Mouse (Mus musculus): ENCODE results near the gene Zfp329. TPM values are rescaled to one million over a fixed set of nuclear protein-coding genes. Genes with fewer than 3 reads are reported as not detected.
A peak's percentile ranks its signal among the peaks of the same experiment; 100 is the strongest.

Zfp329 gene
- polyA plus RNA-seq (2015; fragmentation: Nextera tagmentation; extraction: Ambion mirVana) = 32.6 and 33.9 TPM in 2 replicates

DNA sequence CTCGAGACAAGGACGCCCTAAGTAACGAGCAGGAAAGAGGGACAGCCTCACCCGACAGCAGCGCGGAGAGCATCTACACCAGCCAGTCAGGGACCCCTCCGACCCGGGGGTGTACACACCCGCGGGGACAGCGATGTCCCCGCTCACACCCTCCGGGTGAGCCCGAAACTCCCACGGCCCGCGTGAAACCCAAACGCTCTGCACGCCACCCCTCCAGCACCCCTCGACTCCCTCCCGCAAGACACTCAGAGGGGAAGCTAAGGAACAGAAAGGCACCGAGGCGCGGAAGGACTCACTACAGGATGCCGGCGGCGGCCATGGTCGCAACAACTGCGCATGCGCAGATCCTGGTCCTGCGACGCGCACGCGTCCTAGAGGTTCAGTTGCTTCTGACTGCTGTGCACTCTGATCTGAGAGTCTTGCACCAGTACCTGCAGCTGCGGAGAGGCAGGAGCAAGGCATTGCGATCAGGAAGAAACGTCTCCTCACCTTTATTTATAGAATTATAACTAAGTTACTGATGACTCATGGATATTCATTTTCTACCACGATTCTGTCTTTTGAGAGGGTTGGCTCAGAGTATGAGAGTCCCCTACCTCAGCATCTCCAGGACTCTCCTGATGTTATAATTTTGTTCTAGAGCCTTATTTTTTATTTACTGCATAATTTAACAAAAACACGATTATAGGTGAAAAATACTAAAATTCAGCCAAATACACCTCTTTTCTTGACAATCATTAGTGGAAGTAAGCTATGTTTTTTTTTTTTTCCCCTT, at the start of gene Zfp329:
Gene Zfp329 (minus strand): TSS at position 338 of the 775 bp plus-strand sequence.
- H3K4me2 ChIP-seq (ENCODE audit: low read length) = peak within 1 kb of the TSS; percentile 80
- H3K27ac ChIP-seq (ENCODE audit: low read length) = peak within 1 kb of the TSS; percentile 92
- H3K27me3 ChIP-seq (ENCODE audit: control insufficient read depth, insufficient read depth, low read depth, low read length) = no peaks in the 10 kb centered on the region
- under 1% methylated on average over 40 of the region's 40 CpGs for WGBS
- peak within 1 kb of the TSS; percentile 79 for H3K4me3 ChIP-seq (ENCODE audit: low read depth, low read length)
- H3K9me3 ChIP-seq (replicated peaks; ENCODE audit: control insufficient read depth, low read length, poor library complexity, severe bottlenecking) = peaks cover 20% of the 10 kb centered on the region
- H3K4me1 ChIP-seq (ENCODE audit: control insufficient read depth, insufficient read depth, low read length) = peaks cover 9% of the 10 kb centered on the region
- H3K36me3 ChIP-seq (ENCODE audit: control insufficient read depth, insufficient read depth, low read length) = peaks cover 16% of the 10 kb centered on the region
- peak; percentile 95 for ATAC-seq
- H3K9ac ChIP-seq (ENCODE audit: low read depth, low read length) = peak within 1 kb of the TSS; percentile 92

DNA sequence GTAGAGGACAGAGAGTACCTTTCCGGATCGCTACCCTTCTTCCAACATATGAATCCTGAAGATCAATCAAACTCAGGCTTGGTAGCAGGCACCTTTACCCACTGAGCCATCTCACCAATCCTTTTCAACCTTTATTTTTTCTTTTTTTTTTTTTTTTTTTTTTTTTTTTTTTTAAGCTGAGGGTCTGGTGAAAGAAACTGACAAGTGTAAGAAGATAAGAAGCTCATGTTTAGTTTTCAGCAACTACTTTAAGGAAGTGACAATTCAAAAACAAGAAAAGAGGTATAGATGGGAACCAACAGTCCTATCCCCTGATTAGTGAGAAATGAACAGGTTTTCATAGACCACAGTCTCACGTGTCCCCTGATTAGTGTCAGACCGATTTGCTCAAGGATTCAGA, 17.1 kb upstream of the Zfp329 start:
- H3K27ac ChIP-seq (ENCODE audit: low read length) = no peak overlapping the region
- H3K4me1 ChIP-seq (ENCODE audit: control insufficient read depth, insufficient read depth, low read length) = peaks cover 4% of the 10 kb centered on the region; the same call in 1 of the 2 replicates
- H3K9me3 ChIP-seq (replicated peaks; ENCODE audit: control insufficient read depth, low read length, poor library complexity, severe bottlenecking) = peaks cover 13% of the 10 kb centered on the region
- H3K9ac ChIP-seq (ENCODE audit: low read depth, low read length) = no peak overlapping the region
- H3K27me3 ChIP-seq (ENCODE audit: control insufficient read depth, insufficient read depth, low read depth, low read length) = no peaks in the 10 kb centered on the region
- no peak for ATAC-seq
- peaks cover 36% of the 10 kb centered on the region for H3K36me3 ChIP-seq (ENCODE audit: control insufficient read depth, insufficient read depth, low read length)
- H3K4me2 ChIP-seq (ENCODE audit: low read length) = peak overlapping the region; percentile 74
- peak overlapping the region; percentile 65 for H3K4me3 ChIP-seq (ENCODE audit: low read depth, low read length)
- WGBS = 100% methylated on average over 4 of the region's 4 CpGs

DNA sequence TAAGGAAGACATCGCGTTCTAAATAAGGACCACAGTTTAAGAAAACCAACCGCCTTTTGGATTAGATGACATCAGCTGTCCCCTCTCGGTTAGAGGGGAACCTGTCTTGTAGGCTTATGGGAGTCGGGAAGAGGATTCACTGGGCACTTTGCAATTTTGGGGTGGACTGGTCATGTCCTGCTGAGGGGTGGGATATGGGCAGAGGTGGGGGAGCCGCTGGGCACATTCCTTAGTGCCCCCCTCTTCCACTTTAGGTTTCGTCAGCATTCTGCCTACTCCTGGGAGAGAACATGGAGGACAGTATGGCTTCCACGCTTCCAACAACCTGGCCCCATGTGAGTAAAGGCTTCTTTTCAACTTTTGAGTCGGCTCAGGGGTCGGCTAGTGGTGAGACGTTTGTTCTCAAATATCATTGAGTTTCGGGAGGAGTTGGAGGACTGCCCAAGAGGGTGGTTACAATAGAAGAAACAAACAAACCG, 16.6 kb upstream of the Zfp329 start:
- peak overlapping the region; percentile 74 for H3K4me2 ChIP-seq (ENCODE audit: low read length)
- peak overlapping the region; percentile 71 for H3K9ac ChIP-seq (ENCODE audit: low read depth, low read length)
- peaks cover 31% of the 10 kb centered on the region for H3K36me3 ChIP-seq (ENCODE audit: control insufficient read depth, insufficient read depth, low read length)
- no peaks in the 10 kb centered on the region for H3K27me3 ChIP-seq (ENCODE audit: control insufficient read depth, insufficient read depth, low read depth, low read length)
- peak overlapping the region; percentile 62 for H3K27ac ChIP-seq (ENCODE audit: low read length)
- H3K4me1 ChIP-seq (ENCODE audit: control insufficient read depth, insufficient read depth, low read length) = peaks cover 4% of the 10 kb centered on the region; the same call in 1 of the 2 replicates
- ATAC-seq = peak; percentile 59
- WGBS = 43% methylated on average over 13 of the region's 13 CpGs
- peaks cover 9% of the 10 kb centered on the region for H3K9me3 ChIP-seq (replicated peaks; ENCODE audit: control insufficient read depth, low read length, poor library complexity, severe bottlenecking)
- H3K4me3 ChIP-seq (ENCODE audit: low read depth, low read length) = peak overlapping the region; percentile 65

DNA sequence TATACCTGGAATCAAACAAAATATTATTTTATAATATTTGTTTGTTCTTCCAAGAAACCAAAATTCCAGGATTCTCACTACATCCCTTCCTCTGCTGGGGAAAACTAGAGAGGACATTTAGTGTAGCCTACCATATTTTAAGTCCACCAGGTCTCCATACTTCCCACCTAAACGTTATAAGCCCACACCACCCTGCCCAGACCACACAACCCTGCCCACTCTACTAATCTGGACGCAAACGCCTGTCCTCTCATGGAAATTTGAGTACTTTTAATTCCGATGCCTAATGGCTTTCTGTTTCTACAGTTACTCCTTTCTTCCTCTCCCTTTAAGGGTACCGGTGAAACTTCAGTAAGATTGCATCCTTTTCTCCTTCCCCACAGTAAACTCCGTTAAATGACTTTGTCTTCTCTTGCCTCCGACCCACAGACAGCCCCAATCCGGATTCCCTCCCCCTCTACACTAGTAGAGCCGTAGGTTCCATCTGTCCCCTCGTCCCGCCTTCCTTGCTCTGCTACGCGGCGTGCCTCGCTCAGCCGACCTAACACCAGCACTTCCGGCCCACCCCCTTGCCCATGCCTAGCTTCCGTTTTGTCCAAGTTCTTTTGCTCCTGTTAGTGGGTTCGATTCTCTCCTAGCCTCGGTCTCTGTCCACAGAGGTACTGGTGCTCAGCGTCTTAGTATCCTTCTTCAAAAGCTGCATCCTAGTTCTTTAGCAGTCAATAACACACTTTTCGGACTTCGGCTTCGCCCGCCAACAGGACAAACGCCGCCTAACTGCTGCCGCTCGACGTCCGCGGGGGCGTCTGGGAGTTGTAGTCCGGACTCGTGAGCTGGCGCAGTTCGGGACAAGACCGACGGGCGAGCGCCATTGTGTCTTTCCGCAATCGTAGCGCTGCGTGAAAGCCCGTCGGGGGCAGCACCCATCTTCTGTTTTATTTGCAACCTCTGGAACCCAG, 15.8 kb upstream of the Zfp329 start, which contains the start of gene Zfp110:
Gene Zfp110 (plus strand): TSS at position 600 of the 959 bp plus-strand sequence.
- Histone ChIP-seq H3K4me2 (ENCODE audit: low read length) (peak within 1 kb of the TSS; percentile 74), H3K9me3 (replicated peaks; ENCODE audit: control insufficient read depth, low read length, poor library complexity, severe bottlenecking) (peaks cover 3% of the 10 kb centered on the region), H3K27ac (ENCODE audit: low read length) (peak within 1 kb of the TSS; percentile 62), H3K4me1 (ENCODE audit: control insufficient read depth, insufficient read depth, low read length) (peaks cover 4% of the 10 kb centered on the region; the same call in 1 of the 2 replicates), H3K9ac (ENCODE audit: low read depth, low read length) (peak within 1 kb of the TSS; percentile 71), H3K36me3 (ENCODE audit: control insufficient read depth, insufficient read depth, low read length) (peaks cover 25% of the 10 kb centered on the region), H3K4me3 (ENCODE audit: low read depth, low read length) (peak within 1 kb of the TSS; percentile 65), H3K27me3 (ENCODE audit: control insufficient read depth, insufficient read depth, low read depth, low read length) (no peaks in the 10 kb centered on the region)
- 4% methylated on average over 47 of the region's 47 CpGs for WGBS
- ATAC-seq = peak; percentile 96

DNA sequence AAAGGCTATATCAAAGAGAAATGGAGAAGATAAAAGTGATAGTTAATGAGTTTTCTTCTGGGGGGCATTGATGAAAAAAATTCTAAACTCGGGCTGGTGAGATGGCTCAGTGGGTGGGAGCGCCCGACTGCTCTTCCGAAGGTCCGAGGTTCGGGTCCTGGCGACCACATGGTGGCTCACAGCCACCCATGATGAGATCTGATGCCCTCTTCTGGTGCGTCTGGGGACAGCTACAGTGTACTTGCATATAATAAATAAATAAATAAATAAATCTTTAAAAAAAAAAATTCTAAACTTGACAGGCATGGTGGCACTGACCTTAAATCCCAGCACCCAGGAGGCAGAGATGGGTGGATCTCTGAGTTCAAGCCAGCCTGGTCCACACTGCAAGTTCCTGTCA, 3.1 kb downstream of the Zfp329 start:
- Histone ChIP-seq H3K27me3 (ENCODE audit: control insufficient read depth, insufficient read depth, low read depth, low read length) (no peaks in the 10 kb centered on the region), H3K4me3 (ENCODE audit: low read depth, low read length) (no peak overlapping the region), H3K27ac (ENCODE audit: low read length) (no peak overlapping the region), H3K36me3 (ENCODE audit: control insufficient read depth, insufficient read depth, low read length) (peaks cover 41% of the 10 kb centered on the region), H3K4me2 (ENCODE audit: low read length) (no peak overlapping the region), H3K9ac (ENCODE audit: low read depth, low read length) (no peak overlapping the region), H3K4me1 (ENCODE audit: control insufficient read depth, insufficient read depth, low read length) (peaks cover 9% of the 10 kb centered on the region), H3K9me3 (replicated peaks; ENCODE audit: control insufficient read depth, low read length, poor library complexity, severe bottlenecking) (peaks cover 30% of the 10 kb centered on the region)
- ATAC-seq = no peak
- 95% methylated on average over 8 of the region's 8 CpGs for WGBS

DNA sequence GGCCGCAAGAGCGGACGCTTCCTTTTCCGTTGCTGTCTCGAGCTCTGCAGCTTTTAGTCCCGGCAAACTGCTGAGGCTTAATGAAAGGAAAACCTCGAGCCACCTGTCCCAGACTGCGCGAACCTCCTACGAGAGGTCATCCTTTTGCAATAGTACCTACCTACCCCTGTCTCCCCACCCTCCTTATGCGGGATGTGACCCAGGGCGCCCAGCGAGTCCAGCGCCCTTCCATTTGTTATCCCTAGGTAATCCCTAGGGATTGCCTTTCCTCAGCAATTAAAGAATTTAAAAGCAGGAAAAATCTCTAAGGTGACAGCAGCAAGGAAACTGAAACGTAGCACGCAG, 15.0 kb downstream of the Zfp329 start:
- Histone ChIP-seq H3K4me1 (ENCODE audit: control insufficient read depth, insufficient read depth, low read length) (peaks cover 9% of the 10 kb centered on the region), H3K4me3 (ENCODE audit: low read depth, low read length) (peak overlapping the region; percentile 44), H3K27ac (ENCODE audit: low read length) (peak overlapping the region; percentile 84), H3K4me2 (ENCODE audit: low read length) (peak overlapping the region; percentile 60), H3K9me3 (replicated peaks; ENCODE audit: control insufficient read depth, low read length, poor library complexity, severe bottlenecking) (peaks cover 4% of the 10 kb centered on the region; the same call in 1 of the 2 replicates), H3K9ac (ENCODE audit: low read depth, low read length) (peak overlapping the region; percentile 79), H3K36me3 (ENCODE audit: control insufficient read depth, insufficient read depth, low read length) (peaks cover 23% of the 10 kb centered on the region), H3K27me3 (ENCODE audit: control insufficient read depth, insufficient read depth, low read depth, low read length) (no peaks in the 10 kb centered on the region)
- under 1% methylated on average over 16 of the region's 16 CpGs for WGBS
- no peak for ATAC-seq

DNA sequence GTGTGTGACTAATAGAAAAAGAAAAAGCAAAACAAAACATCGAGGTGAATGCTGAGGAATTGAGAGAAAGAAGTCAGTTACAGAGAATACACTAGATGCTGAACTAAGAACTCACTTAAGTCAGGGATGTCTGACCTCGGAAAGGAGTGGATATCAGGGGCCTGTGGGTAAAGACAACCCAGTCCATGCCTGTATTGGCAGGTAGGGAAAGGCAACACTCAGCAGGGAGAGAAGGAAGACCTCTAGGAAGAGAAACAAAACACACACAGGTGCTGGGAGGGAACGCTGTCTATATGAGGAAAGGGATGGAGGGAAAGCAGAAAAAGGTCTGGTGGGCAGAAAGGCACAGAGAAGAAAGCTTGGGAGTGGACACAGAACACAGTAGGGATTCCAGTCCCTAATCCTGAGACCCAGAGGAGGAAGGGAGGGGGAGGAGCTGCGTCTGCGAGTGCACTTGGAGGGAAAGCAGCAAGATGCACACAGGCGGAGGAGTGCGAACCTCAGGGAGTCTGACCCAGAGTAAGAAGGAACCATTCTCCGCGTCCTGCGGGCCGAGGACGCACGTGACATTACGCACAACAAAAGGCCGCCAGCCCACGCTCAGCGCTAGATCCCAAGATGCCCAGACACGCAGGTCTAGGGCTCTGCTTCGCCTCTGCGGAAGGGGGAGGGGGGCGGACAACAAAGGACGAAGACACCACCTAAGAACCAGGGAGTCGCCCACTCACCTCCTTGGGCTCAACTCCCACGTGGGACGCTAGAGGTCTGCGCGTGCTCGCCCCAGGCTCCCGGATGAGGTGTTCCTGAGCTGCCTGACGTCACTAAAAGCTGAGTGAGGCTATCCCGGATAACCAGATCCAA, 15.6 kb downstream of the Zfp329 start, which contains the start of gene Zscan18:
Gene Zscan18 (minus strand): TSS at position 770 of the 861 bp plus-strand sequence.
- 5% methylated on average over 31 of the region's 31 CpGs for WGBS
- peak; percentile 98 for ATAC-seq
- peaks cover 1% of the 10 kb centered on the region; the same call in 1 of the 2 replicates for H3K9me3 ChIP-seq (replicated peaks; ENCODE audit: control insufficient read depth, low read length, poor library complexity, severe bottlenecking)
- H3K36me3 ChIP-seq (ENCODE audit: control insufficient read depth, insufficient read depth, low read length) = peaks cover 19% of the 10 kb centered on the region
- peak within 1 kb of the TSS; percentile 84 for H3K27ac ChIP-seq (ENCODE audit: low read length)
- peaks cover 9% of the 10 kb centered on the region for H3K4me1 ChIP-seq (ENCODE audit: control insufficient read depth, insufficient read depth, low read length)
- peak within 1 kb of the TSS; percentile 60 for H3K4me2 ChIP-seq (ENCODE audit: low read length)
- peak within 1 kb of the TSS; percentile 44 for H3K4me3 ChIP-seq (ENCODE audit: low read depth, low read length)
- H3K27me3 ChIP-seq (ENCODE audit: control insufficient read depth, insufficient read depth, low read depth, low read length) = no peaks in the 10 kb centered on the region
- H3K9ac ChIP-seq (ENCODE audit: low read depth, low read length) = peak within 1 kb of the TSS; percentile 79

DNA sequence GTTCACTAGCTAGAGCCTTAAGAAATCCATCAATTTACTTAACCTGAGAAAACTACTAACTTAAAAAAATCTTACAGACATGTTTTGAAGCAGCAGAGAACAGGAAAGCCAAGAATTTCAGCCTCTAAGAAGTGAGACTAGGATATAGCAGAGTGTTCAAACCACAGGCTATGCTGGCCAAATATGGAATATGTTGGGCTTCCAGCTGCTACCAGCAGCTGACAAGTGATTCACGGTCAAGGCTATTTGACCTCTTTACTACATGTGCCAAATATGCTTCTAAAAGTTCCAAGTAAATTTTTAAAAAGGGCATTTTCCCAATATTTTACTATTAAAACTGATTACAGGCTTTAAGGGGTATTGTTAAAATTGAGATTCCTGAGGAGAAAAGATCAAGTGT, 19.1 kb downstream of the Zfp329 start:
- peaks cover 8% of the 10 kb centered on the region; the same call in 1 of the 2 replicates for H3K9me3 ChIP-seq (replicated peaks; ENCODE audit: control insufficient read depth, low read length, poor library complexity, severe bottlenecking)
- no peak overlapping the region for H3K27ac ChIP-seq (ENCODE audit: low read length)
- no peak for ATAC-seq
- H3K36me3 ChIP-seq (ENCODE audit: control insufficient read depth, insufficient read depth, low read length) = peaks cover 12% of the 10 kb centered on the region
- WGBS = 94% methylated on average over 1 of the region's 1 CpGs
- H3K9ac ChIP-seq (ENCODE audit: low read depth, low read length) = no peak overlapping the region
- no peak overlapping the region for H3K4me2 ChIP-seq (ENCODE audit: low read length)
- H3K27me3 ChIP-seq (ENCODE audit: control insufficient read depth, insufficient read depth, low read depth, low read length) = no peaks in the 10 kb centered on the region
- no peak overlapping the region for H3K4me3 ChIP-seq (ENCODE audit: low read depth, low read length)
- peaks cover 9% of the 10 kb centered on the region for H3K4me1 ChIP-seq (ENCODE audit: control insufficient read depth, insufficient read depth, low read length)
